Mouse (Mus musculus) megakaryocyte, embryonic 14.5 days (primary cell): ENCODE results near the gene Tbc1d16. TPM values are rescaled to one million over a fixed set of nuclear protein-coding genes. Genes with fewer than 3 reads are reported as not detected.

Experiments used
- H3K27me3 ChIP-seq: replicated peaks from 2 replicates; pipeline ENCODE3; 2012; ENCODE audit warnings: inconsistent platforms
- H3K36me3 ChIP-seq: replicated peaks from 2 replicates; pipeline ENCODE3; 2012; ENCODE audit warnings: low read length, inconsistent platforms, mixed read lengths
- H3K4me1 ChIP-seq: 2 replicates; pipeline ENCODE4 v1.6.1; 2012; ENCODE audit warnings: inconsistent platforms
- H3K4me3 ChIP-seq: replicated peaks from 2 replicates; pipeline ENCODE3; 2012; ENCODE audit warnings: moderate library complexity, mild to moderate bottlenecking, inconsistent platforms
- H3K9me3 ChIP-seq: 2 replicates; pipeline ENCODE4 v1.6.1; 2012; ENCODE audit warnings: inconsistent platforms
- FLI1 ChIP-seq: IDR thresholded peaks from 2 replicates; pipeline ENCODE4 v1.6.1; 2012; ENCODE audit warnings: low read length, inconsistent platforms, mixed read lengths
- GATA1 ChIP-seq: IDR thresholded peaks from 3 replicates; pipeline ENCODE4 v1.6.1; 2012; ENCODE audit warnings: mixed read lengths, low read length, inconsistent platforms, borderline replicate concordance
- polyA plus RNA-seq: library from polyadenylated mRNA; stranded (reverse); fragments of >175 nt; gene quantifications from 2 replicates; pipeline ENCODE4 v1.2.3, GENCODE M21; 2012; ENCODE audit warnings: low replicate concordance; ENCODE audit not compliant: insufficient read depth

Gene Tbc1d16
- polyA plus RNA-seq, 1 experiment, result 0.85 TPM

DNA sequence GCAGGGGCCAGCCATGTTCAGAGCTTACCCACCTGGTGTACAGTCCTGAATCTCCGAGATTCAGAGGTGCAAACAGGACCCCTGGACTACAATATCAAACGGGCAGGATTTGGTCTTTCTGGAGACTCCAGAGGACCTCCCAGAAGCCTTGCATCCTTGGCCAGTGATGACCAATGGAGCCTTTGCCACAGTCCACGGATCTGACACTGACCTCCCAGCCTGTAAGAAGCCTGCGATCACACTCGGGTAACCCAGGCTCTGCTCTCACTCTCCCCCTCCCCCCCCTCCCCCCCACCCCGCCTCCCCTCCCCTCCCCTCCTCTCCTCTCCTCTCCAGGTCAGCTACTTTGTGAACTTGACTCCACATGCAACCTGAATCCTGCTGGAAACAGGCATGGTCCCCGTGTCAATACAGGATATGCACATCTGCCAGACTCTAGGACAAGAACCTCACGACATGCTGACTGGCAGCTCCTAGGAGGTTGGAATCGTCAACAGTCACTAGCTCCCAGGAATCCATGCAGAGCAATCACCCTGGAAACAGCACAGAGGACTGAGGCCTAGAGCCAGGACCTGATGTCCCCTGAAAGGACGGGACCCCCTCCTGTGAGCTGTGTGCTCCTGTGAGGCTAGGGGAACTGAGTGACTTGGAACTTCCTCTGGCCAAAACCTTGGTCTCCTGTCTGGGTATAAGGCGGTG is 6.3 kb downstream of the Tbc1d16 start:
- Histone ChIP-seq H3K4me3 (no peak overlapping the region), H3K4me1 (no peaks in the 10 kb centered on the region), H3K36me3 (no peaks in the 10 kb centered on the region), H3K27me3 (peaks cover 83% of the 10 kb centered on the region), H3K9me3 (no peaks in the 10 kb centered on the region)
- TF ChIP-seq GATA1 (no peak), FLI1 (no peak)

DNA sequence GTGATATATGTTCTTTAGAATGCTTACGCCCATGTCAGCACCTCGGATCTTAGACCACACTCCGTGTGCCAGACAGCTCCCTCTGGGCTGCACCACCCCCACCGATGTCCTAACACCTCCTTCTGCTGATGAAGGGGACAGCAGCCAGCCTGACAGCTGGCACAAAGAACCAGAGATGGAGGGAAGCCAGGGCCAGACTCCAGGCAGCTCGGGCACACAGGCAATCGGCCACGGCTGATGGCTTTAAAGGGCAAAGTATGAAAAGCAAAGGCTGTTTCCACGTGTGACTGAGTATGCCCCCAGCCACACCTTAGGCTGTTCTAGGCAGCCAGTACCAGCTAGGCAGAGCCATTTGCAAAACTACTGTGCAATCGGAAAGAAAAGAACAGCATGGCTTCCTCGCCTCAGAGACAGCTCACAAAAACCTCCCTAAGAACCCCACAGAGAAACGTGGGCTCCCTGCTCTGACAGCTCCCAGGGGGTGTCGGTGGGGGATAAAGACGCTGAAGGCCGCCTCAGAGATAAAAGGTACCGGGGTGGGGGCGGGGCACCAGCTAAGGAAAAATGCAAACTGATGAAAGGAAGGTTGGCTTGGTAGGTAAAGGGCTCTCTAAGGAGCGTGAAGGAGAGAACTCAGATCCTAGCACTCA is 8.4 kb downstream of the Tbc1d16 start:
- H3K4me3 ChIP-seq, result no peak overlapping the region
- H3K4me1 ChIP-seq, result peaks cover 14% of the 10 kb centered on the region
- no peaks in the 10 kb centered on the region for H3K36me3 ChIP-seq
- no peak for TF ChIP-seq FLI1
- TF ChIP-seq GATA1, result no peak
- H3K9me3 ChIP-seq, result no peaks in the 10 kb centered on the region
- peaks cover 81% of the 10 kb centered on the region for H3K27me3 ChIP-seq

DNA sequence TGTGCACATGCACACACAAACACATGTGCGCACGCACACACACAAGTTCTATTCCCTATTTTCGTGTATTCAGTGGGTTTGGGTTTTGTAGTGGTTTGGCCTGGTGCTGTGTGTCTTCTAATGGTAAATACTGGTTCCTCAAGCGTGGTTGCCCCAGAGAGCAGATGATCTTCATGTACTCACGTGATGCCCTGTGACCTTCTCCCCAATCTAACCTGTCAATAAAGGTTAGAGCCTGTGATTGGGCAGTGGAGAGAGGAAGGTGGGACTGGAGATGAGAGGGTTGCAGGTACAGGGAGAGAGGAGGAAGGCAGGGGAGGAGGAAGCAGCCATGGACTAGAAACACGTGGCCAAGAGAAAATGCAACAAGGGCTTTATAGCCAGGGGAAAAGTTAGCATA is 10.4 kb downstream of the Tbc1d16 start:
- Histone ChIP-seq H3K27me3 (peaks cover 79% of the 10 kb centered on the region), H3K4me1 (peaks cover 15% of the 10 kb centered on the region), H3K36me3 (no peaks in the 10 kb centered on the region), H3K9me3 (no peaks in the 10 kb centered on the region), H3K4me3 (no peak overlapping the region)
- TF ChIP-seq GATA1 (no peak), FLI1 (no peak)

DNA sequence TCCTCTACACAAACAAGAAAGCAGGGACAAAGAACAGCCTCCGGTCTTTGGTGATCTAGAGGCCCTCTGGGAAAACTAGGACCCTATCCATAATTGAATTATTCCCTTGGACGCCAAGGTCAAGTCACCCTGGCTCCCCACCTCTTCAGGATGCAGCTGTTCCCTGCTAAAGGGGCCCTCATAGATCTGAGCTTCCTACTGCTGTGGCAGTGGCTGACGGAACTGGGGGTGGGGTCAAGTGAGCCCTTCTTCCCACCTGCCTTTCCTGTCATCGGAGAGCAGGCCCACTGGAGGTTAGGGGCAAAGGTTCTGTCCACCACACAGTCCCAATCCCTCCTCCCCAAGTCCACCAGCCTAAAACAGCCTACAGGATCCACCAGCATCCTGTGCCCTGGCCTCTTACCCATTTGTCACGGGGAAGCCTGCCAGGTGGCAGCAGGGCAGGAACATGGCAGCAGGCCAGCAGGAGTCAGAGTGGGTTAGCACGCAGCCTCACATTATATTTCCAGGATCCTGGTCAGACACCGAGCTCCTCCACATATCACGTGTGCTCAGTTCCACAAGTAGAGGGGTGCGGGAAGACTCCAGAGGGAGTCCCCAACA is 12.3 kb downstream of the Tbc1d16 start:
- Histone ChIP-seq H3K36me3 (no peaks in the 10 kb centered on the region), H3K4me1 (peaks cover 15% of the 10 kb centered on the region), H3K27me3 (peaks cover 73% of the 10 kb centered on the region), H3K9me3 (no peaks in the 10 kb centered on the region), H3K4me3 (no peak overlapping the region)
- no peak for TF ChIP-seq FLI1
- no peak for TF ChIP-seq GATA1

DNA sequence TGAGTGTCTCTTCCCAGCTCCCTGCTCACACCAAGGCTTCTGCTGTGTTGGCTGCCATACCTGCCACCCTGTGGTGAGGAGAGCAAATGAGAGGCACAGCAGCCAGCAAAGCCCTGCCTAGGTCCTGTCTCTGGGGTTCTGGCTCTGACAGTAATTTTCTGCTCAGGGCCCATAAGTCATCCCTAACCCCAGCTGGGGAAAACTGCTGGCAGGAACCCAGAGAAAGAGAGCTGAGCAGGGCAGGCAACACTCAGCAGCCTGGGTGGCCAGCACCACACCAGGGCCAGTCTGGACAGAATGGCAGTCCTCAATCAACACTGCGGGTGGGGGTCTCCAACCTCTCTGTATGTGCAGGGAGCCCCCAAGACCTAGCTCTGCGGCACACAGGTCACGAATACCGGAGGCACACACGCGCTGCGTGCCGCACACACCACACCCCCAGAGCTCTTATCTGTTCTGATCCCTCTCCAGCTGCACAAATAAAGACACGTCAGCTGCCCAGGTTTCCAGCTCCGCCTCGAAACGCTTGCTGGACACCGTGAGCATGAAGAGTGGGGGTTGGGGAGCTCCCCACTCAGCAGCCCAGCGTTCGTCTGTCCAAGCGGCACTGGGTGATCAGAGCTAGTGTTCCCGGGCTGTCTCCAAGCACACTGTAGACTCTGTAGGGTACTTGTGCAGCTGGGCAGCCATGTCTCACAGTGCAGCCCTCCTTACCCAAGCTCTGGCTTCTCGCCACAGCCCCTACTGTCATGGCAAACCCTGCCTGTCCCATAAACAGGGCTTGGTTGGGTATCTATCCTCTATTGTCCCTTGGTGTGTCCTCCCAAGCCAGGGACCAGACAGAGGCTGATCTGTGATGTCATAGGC is 13.0 kb downstream of the Tbc1d16 start:
- Histone ChIP-seq H3K4me1 (peaks cover 15% of the 10 kb centered on the region), H3K36me3 (no peaks in the 10 kb centered on the region), H3K27me3 (peaks cover 70% of the 10 kb centered on the region), H3K4me3 (peak overlapping the region; percentile 83), H3K9me3 (no peaks in the 10 kb centered on the region)
- TF ChIP-seq FLI1, result no peak

DNA sequence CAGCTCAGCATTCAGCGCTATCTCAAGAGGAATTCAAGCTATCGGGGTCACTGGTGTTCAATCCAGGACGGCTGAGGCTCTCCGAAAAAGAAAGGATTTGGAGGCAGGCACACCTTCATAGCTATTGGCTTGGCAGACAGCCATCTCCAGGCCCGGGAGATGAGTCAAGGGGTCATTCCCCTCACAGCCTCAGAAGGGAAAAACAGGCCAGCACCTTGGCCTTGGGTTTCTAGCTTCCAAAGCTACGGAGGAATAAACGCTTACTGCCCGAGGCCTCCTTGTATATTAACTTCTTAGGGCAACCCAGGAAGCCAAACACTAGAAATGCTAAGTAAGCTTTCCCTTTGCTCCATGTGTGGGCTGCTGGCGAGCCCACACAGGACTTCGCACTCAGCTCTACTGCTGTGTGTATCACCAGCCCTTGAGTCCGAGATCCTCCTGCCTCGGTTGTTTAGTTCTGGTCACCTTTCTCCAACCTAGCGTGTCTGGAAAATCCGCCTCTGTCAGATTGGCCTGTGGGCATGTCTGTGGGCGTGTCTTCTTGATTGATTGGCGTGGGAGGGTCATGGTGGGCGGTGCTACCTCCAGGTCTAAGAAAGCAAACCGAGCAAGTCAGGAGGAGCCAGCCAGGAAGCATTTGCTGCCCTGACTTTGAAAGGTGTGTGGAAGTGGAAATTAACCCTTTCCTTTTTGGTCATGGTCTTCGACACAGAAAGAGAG is 15.0 kb downstream of the Tbc1d16 start:
- Histone ChIP-seq H3K4me1 (peaks cover 15% of the 10 kb centered on the region), H3K36me3 (peaks cover 4% of the 10 kb centered on the region), H3K4me3 (no peak overlapping the region), H3K27me3 (peaks cover 74% of the 10 kb centered on the region), H3K9me3 (no peaks in the 10 kb centered on the region)
- TF ChIP-seq FLI1, result no peak
- no peak for TF ChIP-seq GATA1

DNA sequence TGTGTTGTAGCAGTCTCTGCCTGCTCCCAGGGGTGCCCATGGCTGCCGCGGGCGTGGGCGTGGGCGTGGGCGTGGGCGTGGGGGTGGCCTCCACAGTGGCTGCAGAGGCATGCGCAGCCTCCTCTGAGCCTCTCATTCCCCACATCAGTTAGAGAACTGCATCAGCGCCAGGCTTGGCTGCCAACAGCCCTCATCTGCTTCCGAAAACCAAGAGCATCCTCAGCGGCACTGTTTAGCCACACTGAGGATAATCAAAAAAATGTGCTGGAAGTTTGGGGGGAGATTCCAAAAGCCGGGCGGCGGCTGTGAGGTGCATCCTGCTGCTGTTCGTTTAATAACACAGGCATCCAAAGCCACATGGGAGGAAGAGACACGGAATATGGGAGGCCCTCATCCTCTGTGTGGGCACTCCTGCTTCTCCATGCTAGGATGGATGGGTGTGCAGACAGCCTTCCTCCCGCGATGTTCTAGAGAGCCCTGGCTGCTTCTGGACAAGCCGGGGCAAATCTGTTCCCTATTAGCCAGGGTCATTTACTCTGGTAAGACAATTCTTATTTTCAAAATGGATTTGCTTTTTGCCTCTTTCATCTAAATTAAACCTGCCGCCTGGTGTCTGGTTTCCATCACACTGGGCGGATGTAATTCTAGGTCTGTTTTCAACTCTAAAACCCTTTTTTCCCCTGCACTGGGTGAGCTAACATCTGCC is 16.5 kb downstream of the Tbc1d16 start:
- no peak overlapping the region for H3K4me3 ChIP-seq
- H3K27me3 ChIP-seq, result peaks cover 62% of the 10 kb centered on the region
- TF ChIP-seq FLI1 (no peak), GATA1 (no peak)
- H3K4me1 ChIP-seq, result peaks cover 15% of the 10 kb centered on the region
- peaks cover 8% of the 10 kb centered on the region for H3K36me3 ChIP-seq
- peaks cover 9% of the 10 kb centered on the region for H3K9me3 ChIP-seq

DNA sequence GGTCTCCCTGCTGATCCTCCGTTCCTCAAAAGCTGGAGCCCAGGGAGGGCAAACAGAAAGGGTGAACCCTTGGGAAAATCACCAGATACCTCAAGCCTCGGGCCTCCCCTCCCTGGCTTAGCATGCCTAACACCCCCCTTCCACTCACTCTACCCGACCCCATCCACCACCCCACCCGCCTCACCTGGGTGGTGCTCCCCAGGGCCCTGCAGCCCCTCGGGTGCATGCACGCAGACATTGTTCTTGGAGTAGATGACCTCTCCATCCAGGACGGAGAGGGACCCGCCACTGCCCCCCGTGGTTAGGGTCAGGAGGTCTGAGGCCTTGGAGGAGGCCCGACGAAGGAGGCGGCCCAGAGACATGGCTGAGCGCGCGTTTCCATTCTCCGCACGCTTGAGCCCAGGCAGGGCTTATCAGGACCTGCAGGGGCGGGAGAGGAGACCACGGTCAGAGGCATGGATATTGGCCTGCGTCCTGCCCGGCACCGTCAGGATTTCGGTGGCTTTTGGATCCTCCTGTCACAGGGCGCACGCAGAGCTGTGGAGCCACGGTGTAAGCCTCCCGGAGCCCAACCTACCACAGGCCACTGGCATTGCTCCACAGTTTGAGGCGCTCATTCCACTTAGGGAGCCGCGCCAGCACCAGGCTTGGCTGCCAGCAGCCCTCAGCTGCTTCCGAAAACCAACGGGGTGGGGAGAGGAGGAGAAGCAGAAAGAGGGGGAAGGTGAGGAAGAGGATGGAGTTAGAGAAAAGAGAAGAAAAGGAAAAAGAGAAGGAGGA is 17.8 kb downstream of the Tbc1d16 start:
- no peak for TF ChIP-seq GATA1
- no peak for TF ChIP-seq FLI1
- Histone ChIP-seq H3K4me3 (no peak overlapping the region), H3K9me3 (peaks cover 9% of the 10 kb centered on the region), H3K27me3 (peaks cover 54% of the 10 kb centered on the region), H3K36me3 (peaks cover 8% of the 10 kb centered on the region), H3K4me1 (peaks cover 7% of the 10 kb centered on the region)
